Mouse (Mus musculus): ENCODE measurements around the gene Mmp24. TPM values are rescaled to one million over a fixed set of nuclear protein-coding genes. Genes with fewer than 3 reads are reported as not detected.

Gene Mmp24
- polyA plus RNA-seq, 1 experiment from 2014 or later, result 0.30 TPM

GRCm38 (mm10) chr2:155849464-155849863 is 74.3 kb downstream of the Mmp24 start:
- H3K36me3 ChIP-seq (replicated peaks), result peaks cover 92% of the 10 kb centered on the region

GRCm38 (mm10) chr2:155850120-155850519 is 75.0 kb downstream of the Mmp24 start:
- no peak overlapping the region for H3K4me3 ChIP-seq
- H3K9me3 ChIP-seq, result no peaks in the 10 kb centered on the region
- 84% methylated on average over 7 of the region's 7 CpGs for WGBS
- no peak for DNase-seq (ENCODE audit: low spot score)
- H3K27me3 ChIP-seq (replicated peaks; ENCODE audit: low read depth, poor library complexity, severe bottlenecking), result no peaks in the 10 kb centered on the region
- H3K4me1 ChIP-seq, result no peaks in the 10 kb centered on the region
- H3K36me3 ChIP-seq (replicated peaks), result peaks cover 91% of the 10 kb centered on the region
- no peak overlapping the region for H3K27ac ChIP-seq (replicated peaks)

More at GRCm38 (mm10) chr2:155849464-155849863, 74.3 kb downstream of the Mmp24 start:
- H3K27me3 ChIP-seq (replicated peaks; ENCODE audit: low read depth, poor library complexity, severe bottlenecking), result no peaks in the 10 kb centered on the region
- no peak overlapping the region for H3K4me3 ChIP-seq
- H3K27ac ChIP-seq (replicated peaks), result no peak overlapping the region
- H3K4me1 ChIP-seq, result no peaks in the 10 kb centered on the region
- H3K9me3 ChIP-seq, result no peaks in the 10 kb centered on the region
- DNase-seq (ENCODE audit: low spot score), result no peak
- 68% methylated on average over 7 of the region's 7 CpGs for WGBS

- 88% methylated on average over 5 of the region's 5 CpGs for WGBS
- no peak for DNase-seq (ENCODE audit: low spot score)
- H3K9me3 ChIP-seq, result no peaks in the 10 kb centered on the region
- H3K27ac ChIP-seq (replicated peaks), result no peak overlapping the region
- no peaks in the 10 kb centered on the region for H3K27me3 ChIP-seq (replicated peaks; ENCODE audit: low read depth, poor library complexity, severe bottlenecking)
- no peaks in the 10 kb centered on the region for H3K4me1 ChIP-seq
- peaks cover 90% of the 10 kb centered on the region for H3K36me3 ChIP-seq (replicated peaks)
- no peak overlapping the region for H3K4me3 ChIP-seq
Observed at GRCm38 (mm10) chr2:155852536-155852935, 77.4 kb downstream of the Mmp24 start.

GRCm38 (mm10) chr2:155860102-155860501 is 85.0 kb downstream of the Mmp24 start:
- Histone ChIP-seq H3K27ac (replicated peaks) (no peak overlapping the region), H3K36me3 (replicated peaks) (peaks cover 50% of the 10 kb centered on the region), H3K27me3 (replicated peaks; ENCODE audit: low read depth, poor library complexity, severe bottlenecking) (no peaks in the 10 kb centered on the region), H3K4me1 (peaks cover 9% of the 10 kb centered on the region), H3K9me3 (no peaks in the 10 kb centered on the region), H3K4me3 (no peak overlapping the region)
- WGBS, result 85% methylated on average over 7 of the region's 7 CpGs
- no peak for DNase-seq (ENCODE audit: low spot score)

GRCm38 (mm10) chr2:155861581-155861980 is 86.4 kb downstream of the Mmp24 start:
- WGBS, result 91% methylated on average over 6 of the region's 6 CpGs
- no peak for DNase-seq (ENCODE audit: low spot score)
- peaks cover 37% of the 10 kb centered on the region for H3K36me3 ChIP-seq (replicated peaks)
- no peaks in the 10 kb centered on the region for H3K9me3 ChIP-seq
- no peak overlapping the region for H3K27ac ChIP-seq (replicated peaks)
- H3K4me3 ChIP-seq, result no peak overlapping the region
- H3K4me1 ChIP-seq, result peaks cover 9% of the 10 kb centered on the region
- H3K27me3 ChIP-seq (replicated peaks; ENCODE audit: low read depth, poor library complexity, severe bottlenecking), result no peaks in the 10 kb centered on the region

DNA sequence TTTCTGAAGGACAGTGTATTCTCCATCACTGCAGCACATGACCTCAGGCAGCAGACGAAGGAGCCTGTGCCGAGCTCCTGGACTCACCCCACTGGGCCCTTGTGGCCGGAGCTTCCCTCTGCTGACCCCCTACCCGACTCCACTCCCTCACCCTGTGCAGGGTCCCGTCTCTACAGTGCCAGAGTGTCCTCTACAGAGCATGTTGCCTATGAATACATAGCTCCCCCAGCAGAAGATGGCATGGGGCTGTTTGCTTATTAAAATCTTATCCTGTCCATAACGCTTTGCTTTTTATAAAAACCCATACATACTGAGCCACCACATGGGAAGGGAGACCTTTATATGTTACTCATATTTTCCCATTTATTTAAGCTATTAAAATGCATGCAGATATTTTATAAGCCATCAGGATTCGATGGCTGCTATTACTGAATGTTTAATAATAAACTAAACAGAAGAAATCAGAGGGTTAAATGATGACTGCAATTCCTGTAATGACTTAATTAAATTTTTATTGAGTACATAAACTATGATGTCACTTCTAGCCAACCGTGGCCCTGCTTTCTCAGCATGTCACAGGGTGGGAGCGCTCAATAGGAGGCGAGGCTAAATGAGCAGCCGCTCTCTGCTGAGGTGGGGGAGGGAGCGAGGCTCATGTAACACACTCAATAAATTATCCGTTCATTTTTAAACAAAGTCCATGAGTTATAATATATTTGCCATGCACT is 87.6 kb downstream of the Mmp24 start:
- Histone ChIP-seq H3K4me3 (no peak overlapping the region), H3K4me1 (peaks cover 9% of the 10 kb centered on the region), H3K9me3 (no peaks in the 10 kb centered on the region), H3K27me3 (replicated peaks; ENCODE audit: low read depth, poor library complexity, severe bottlenecking) (no peaks in the 10 kb centered on the region), H3K27ac (replicated peaks) (no peak overlapping the region), H3K36me3 (replicated peaks) (peaks cover 36% of the 10 kb centered on the region)
- no peak for DNase-seq (ENCODE audit: low spot score)
- WGBS, result 84% methylated on average over 13 of the region's 13 CpGs

GRCm38 (mm10) chr2:155863301-155863867 is 88.2 kb downstream of the Mmp24 start:
- WGBS, result 71% methylated on average over 11 of the region's 11 CpGs
- Histone ChIP-seq H3K27me3 (replicated peaks; ENCODE audit: low read depth, poor library complexity, severe bottlenecking) (no peaks in the 10 kb centered on the region), H3K4me1 (peaks cover 9% of the 10 kb centered on the region), H3K9me3 (no peaks in the 10 kb centered on the region), H3K4me3 (no peak overlapping the region), H3K36me3 (replicated peaks) (peaks cover 37% of the 10 kb centered on the region), H3K27ac (replicated peaks) (no peak overlapping the region)
- no peak for DNase-seq (ENCODE audit: low spot score)

Other genes with a start within 250 kb of the Mmp24 start
- 20.2 and 22.9 TPM in 2 replicates for gene Gss, start 182.5 kb upstream of the Mmp24 start, polyA plus RNA-seq (2016; fragmentation: Nextera tagmentation; extraction: Ambion mirVana)
- gene Myh7b, start 164.1 kb upstream of the Mmp24 start, polyA plus RNA-seq (2016; fragmentation: Nextera tagmentation; extraction: Ambion mirVana), result 0.75 and 0.77 TPM in 2 replicates
- gene Trpc4ap, start 83.0 kb upstream of the Mmp24 start, polyA plus RNA-seq (2016; fragmentation: Nextera tagmentation; extraction: Ambion mirVana), result 126 and 127 TPM in 2 replicates
- gene Edem2, start 45.9 kb upstream of the Mmp24 start, polyA plus RNA-seq (2016; fragmentation: Nextera tagmentation; extraction: Ambion mirVana), result 27.0 and 28.6 TPM in 2 replicates
- gene Gm17581, start 39.5 kb upstream of the Mmp24 start, polyA plus RNA-seq (2016; fragmentation: Nextera tagmentation; extraction: Ambion mirVana), result not detected in 2 replicates
- 1.0 and 1.8 TPM in 2 replicates for gene Procr, start 24.2 kb upstream of the Mmp24 start, polyA plus RNA-seq (2016; fragmentation: Nextera tagmentation; extraction: Ambion mirVana)
- 7.1 and 8.4 TPM in 2 replicates for gene BC029722, start 44.1 kb downstream of the Mmp24 start, polyA plus RNA-seq (2016; fragmentation: Nextera tagmentation; extraction: Ambion mirVana)
- gene Eif6, start 51.6 kb downstream of the Mmp24 start, polyA plus RNA-seq (2016; fragmentation: Nextera tagmentation; extraction: Ambion mirVana), result 247 and 259 TPM in 2 replicates
- gene Fam83c, start 59.5 kb downstream of the Mmp24 start, polyA plus RNA-seq (2016; fragmentation: Nextera tagmentation; extraction: Ambion mirVana), result 0.29 and 0.41 TPM in 2 replicates
- gene Uqcc1, start 155.0 kb downstream of the Mmp24 start, polyA plus RNA-seq (2016; fragmentation: Nextera tagmentation; extraction: Ambion mirVana), result 74.2 and 82.8 TPM in 2 replicates
- 0.12 TPM in 1 of 2 replicates, not detected in the other for gene Gm15557, start 165.4 kb downstream of the Mmp24 start, polyA plus RNA-seq (2016; fragmentation: Nextera tagmentation; extraction: Ambion mirVana)
- 0.52 and 0.91 TPM in 2 replicates for gene Gdf5, start 170.0 kb downstream of the Mmp24 start, polyA plus RNA-seq (2016; fragmentation: Nextera tagmentation; extraction: Ambion mirVana)
- gene Cep250, start 181.1 kb downstream of the Mmp24 start, polyA plus RNA-seq (2016; fragmentation: Nextera tagmentation; extraction: Ambion mirVana), result 29.8 and 31.4 TPM in 2 replicates
- 0.91 and 1.4 TPM in 2 replicates for gene 6430550D23Rik, start 232.6 kb downstream of the Mmp24 start, polyA plus RNA-seq (2016; fragmentation: Nextera tagmentation; extraction: Ambion mirVana)
- gene Ergic3, start 232.7 kb downstream of the Mmp24 start, polyA plus RNA-seq (2016; fragmentation: Nextera tagmentation; extraction: Ambion mirVana), result 178 and 183 TPM in 2 replicates